Mouse (Mus musculus): Measurements from ENCODE around the gene Cacnb3. TPM values are rescaled to one million over a fixed set of nuclear protein-coding genes. Genes with fewer than 3 reads are reported as not detected.

The Cacnb3 gene
- polyA plus RNA-seq, 1 experiment from 2014 or later: 124 TPM

DNA sequence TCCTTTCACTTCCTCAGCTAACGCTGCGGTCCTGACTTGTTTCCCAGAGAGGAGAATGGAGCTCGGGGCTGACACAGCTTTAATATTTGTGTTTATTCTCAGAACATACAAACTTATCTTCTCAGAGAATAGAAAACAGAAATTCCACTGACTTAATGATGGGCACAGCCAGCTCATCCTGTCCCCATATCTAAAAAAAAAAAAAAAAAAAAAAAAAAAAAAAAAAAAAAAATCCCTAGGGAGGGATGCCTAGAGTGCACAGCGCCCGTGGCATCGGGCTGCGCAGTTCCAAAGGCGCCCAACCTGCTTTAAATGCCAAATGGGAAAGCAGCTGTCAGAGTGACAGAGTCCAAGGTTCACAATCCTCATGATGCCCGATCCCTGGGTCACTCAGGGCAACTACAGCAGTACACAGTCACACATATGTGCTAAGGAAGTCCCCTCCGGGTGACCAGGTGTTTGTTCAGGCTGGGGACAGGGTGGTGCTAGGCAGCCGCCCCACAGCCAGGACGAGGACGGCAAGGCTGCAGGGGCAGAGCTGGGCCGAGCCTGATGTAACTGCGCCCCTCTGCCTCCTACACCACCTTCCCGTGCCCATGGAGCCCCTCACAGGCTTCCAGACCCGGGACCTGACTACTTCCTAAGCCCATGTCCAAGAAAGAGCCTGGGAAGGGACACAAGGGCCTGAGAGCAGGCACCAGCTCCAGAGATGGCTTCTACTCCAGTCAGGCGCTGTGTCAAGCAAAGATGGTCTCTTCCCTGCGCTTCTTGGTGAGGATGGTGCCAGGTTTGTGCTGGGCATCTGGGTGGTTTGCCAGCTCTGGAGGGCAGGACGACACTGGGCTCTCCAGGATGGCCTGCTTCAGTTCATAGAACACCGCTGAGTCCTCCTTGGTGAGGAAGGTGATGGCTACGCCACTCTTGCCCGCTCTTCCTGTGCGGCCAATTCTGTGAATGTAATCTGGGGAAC lies 14.7 kb downstream of the Cacnb3 start:
- H3K9ac ChIP-seq: no peak overlapping the region
- no peaks in the 10 kb centered on the region for H3K4me1 ChIP-seq (replicated peaks)
- H3K4me3 ChIP-seq: no peak overlapping the region
- H3K9me3 ChIP-seq: no peaks in the 10 kb centered on the region
- 89% methylated on average over 24 of the region's 24 CpGs for WGBS
- peaks cover 99% of the 10 kb centered on the region for H3K36me3 ChIP-seq
- ATAC-seq (ENCODE audit: low FRiP score): no peak
- no peak overlapping the region for H3K4me2 ChIP-seq
- H3K27me3 ChIP-seq: no peaks in the 10 kb centered on the region
- no peak overlapping the region for H3K27ac ChIP-seq

DNA sequence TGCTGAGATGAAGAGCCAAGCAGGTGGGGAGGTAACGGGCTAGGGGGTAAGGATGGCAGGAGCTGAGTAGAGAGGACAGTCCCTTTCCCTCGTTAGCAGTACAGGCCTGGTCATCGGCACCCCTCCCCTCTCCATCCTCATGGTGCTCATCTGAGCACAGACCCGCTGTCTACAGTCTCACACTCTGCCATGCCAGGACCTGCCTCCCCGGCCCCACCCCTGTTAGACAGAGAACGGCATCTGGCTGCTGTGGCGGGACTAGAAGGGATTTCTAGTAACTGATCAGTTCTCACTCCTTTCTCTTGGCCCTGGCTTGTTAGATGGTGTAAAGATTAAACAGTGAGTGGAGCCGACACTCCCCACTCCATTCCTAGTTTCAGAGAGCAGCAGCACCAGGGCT lies 16.1 kb downstream of the Cacnb3 start:
- no peaks in the 10 kb centered on the region for H3K9me3 ChIP-seq
- WGBS: 85% methylated on average over 8 of the region's 8 CpGs
- H3K27ac ChIP-seq: no peak overlapping the region
- H3K36me3 ChIP-seq: peaks cover 99% of the 10 kb centered on the region
- ATAC-seq (ENCODE audit: low FRiP score): no peak
- no peak overlapping the region for H3K9ac ChIP-seq
- H3K4me1 ChIP-seq (replicated peaks): no peaks in the 10 kb centered on the region
- no peak overlapping the region for H3K4me2 ChIP-seq
- H3K4me3 ChIP-seq: no peak overlapping the region
- H3K27me3 ChIP-seq: no peaks in the 10 kb centered on the region

DNA sequence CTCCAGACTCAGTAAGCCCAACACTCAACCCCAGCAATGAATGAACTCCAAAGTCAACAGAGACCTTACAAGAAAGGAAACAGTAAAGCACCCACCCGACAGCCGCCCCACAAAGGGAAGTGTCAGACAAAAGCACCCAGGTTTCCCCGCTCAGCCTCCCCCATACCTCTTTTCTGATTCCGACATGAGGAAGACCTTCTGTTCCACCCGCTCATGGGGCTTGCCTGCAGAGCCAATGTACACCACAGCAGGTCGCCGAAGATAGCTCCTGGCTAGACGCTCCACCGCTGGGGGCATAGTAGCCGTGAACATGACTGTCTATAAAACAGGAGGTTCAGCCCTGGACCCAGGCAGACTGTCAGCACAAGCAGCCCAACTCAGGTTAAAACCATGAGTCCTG lies 16.7 kb downstream of the Cacnb3 start:
- no peak overlapping the region for H3K27ac ChIP-seq
- no peak overlapping the region for H3K9ac ChIP-seq
- H3K4me3 ChIP-seq: no peak overlapping the region
- no peaks in the 10 kb centered on the region for H3K9me3 ChIP-seq
- H3K27me3 ChIP-seq: no peaks in the 10 kb centered on the region
- WGBS: 87% methylated on average over 10 of the region's 10 CpGs
- no peak for ATAC-seq (ENCODE audit: low FRiP score)
- H3K4me2 ChIP-seq: no peak overlapping the region
- no peaks in the 10 kb centered on the region for H3K4me1 ChIP-seq (replicated peaks)
- peaks cover 99% of the 10 kb centered on the region for H3K36me3 ChIP-seq

DNA sequence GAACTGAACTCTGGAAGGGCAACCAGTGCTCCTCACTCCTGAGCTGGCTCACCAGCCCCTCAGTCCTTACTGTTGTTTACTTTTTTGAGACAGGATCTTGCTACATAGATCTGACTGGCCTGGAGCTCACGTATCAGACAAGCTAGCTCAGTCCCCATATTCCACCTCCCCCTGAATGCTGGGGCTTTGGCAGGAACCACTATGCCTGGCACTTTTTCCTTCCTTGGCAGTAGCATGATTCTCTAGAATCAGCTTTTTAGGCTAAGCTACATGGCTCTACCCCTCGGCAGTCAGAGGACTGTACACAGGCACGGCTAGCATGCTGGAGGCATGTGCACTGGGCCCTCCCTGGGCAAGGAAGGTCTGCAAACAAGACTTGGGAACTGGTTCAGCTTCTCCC lies 17.4 kb downstream of the Cacnb3 start:
- H3K4me3 ChIP-seq: no peak overlapping the region
- H3K4me1 ChIP-seq (replicated peaks): no peaks in the 10 kb centered on the region
- H3K9ac ChIP-seq: no peak overlapping the region
- H3K4me2 ChIP-seq: no peak overlapping the region
- ATAC-seq (ENCODE audit: low FRiP score): no peak
- H3K9me3 ChIP-seq: no peaks in the 10 kb centered on the region
- H3K27me3 ChIP-seq: no peaks in the 10 kb centered on the region
- H3K36me3 ChIP-seq: peaks cover 99% of the 10 kb centered on the region
- 98% methylated on average over 3 of the region's 3 CpGs for WGBS
- no peak overlapping the region for H3K27ac ChIP-seq

DNA sequence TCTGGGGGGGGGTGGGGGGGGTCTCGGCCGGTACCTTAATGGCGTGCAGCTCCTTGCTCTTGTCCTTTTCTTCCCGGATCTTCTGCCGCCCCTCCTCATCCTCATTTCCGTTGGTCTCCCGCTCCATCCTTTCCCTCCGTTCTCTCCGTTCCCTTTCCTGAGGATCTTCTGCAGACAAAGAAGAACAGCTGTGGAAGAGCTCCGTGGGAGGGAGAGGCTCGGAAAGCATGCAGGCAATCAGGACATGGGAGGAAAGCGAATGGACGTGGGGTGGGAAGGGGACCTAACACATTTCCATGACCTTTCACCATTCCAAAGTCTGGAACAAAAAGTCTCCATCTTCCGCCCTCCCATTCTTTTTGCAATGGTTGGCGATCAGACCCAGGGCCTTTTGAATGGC lies 20.8 kb downstream of the Cacnb3 start:
- H3K36me3 ChIP-seq: peaks cover 99% of the 10 kb centered on the region
- no peaks in the 10 kb centered on the region for H3K9me3 ChIP-seq
- no peaks in the 10 kb centered on the region for H3K27me3 ChIP-seq
- 90% methylated on average over 15 of the region's 15 CpGs for WGBS
- H3K4me3 ChIP-seq: no peak overlapping the region
- no peaks in the 10 kb centered on the region for H3K4me1 ChIP-seq (replicated peaks)
- no peak overlapping the region for H3K4me2 ChIP-seq
- H3K9ac ChIP-seq: no peak overlapping the region
- H3K27ac ChIP-seq: no peak overlapping the region
- no peak for ATAC-seq (ENCODE audit: low FRiP score)

DNA sequence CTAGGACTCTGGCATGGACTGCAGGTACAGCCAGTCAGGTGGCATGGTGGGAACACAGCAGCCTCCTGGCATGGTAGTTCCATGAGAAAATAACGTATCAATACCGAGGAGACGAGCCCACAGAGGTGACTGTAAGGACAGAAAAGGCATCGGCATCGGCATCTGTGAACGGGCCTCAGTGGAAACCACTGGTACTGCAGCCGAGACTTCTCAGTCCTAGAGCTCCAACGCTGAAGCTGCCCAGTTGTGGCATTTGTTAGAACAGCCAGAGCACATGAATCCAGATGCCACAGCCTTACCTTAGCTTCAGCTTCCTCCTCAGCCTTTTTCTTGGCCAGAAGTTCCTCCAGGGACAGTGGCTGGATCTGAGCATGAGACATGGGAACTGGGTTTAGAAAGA lies 21.5 kb downstream of the Cacnb3 start:
- no peak overlapping the region for H3K27ac ChIP-seq
- H3K4me2 ChIP-seq: no peak overlapping the region
- 97% methylated on average over 8 of the region's 8 CpGs for WGBS
- H3K9ac ChIP-seq: no peak overlapping the region
- no peaks in the 10 kb centered on the region for H3K9me3 ChIP-seq
- H3K4me3 ChIP-seq: no peak overlapping the region
- no peak for ATAC-seq (ENCODE audit: low FRiP score)
- H3K27me3 ChIP-seq: no peaks in the 10 kb centered on the region
- H3K4me1 ChIP-seq (replicated peaks): no peaks in the 10 kb centered on the region
- H3K36me3 ChIP-seq: peaks cover 99% of the 10 kb centered on the region

DNA sequence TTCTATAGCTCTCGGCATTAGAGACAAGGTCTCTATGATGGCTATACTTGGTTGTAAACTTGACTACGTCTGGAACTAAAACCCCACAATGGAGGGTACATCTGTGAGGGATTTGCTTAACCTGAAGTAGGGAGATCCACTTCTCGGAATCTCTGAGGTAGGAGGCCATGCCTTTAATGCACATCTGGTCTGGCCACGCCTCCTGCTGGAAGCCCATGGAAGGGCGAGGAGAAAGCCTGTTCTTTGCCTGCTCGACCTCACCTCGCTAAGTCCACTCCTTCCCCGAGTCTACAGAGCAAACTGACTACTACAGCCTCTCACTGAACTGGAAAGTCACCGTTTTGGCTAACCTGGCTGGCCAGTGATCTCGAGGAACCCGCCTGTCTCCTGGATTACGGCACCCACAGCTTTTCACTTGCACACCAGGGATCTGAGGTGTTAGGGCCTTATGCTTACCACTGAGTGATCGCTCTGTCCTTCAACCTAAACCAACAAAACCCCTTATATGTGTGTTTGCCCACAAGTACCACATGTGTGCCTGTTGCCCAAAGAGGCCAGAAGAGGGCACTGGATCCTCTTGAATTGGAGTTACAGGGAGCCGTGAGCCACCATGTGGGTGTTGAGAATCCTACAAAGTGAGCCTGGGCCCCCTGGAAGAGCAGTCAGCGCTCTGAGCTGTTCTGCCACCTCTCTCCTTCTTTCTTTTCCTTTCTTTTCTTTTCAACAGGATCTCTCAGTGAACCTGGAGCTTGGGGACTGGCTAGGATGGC lies 26.5 kb downstream of the Cacnb3 start:
- Histone ChIP-seq H3K9ac (no peak overlapping the region), H3K36me3 (peaks cover 75% of the 10 kb centered on the region), H3K4me3 (no peak overlapping the region), H3K27ac (no peak overlapping the region), H3K27me3 (no peaks in the 10 kb centered on the region), H3K4me1 (replicated peaks) (peaks cover 11% of the 10 kb centered on the region), H3K9me3 (no peaks in the 10 kb centered on the region), H3K4me2 (no peak overlapping the region)
- ATAC-seq (ENCODE audit: low FRiP score): no peak
- 84% methylated on average over 15 of the region's 15 CpGs for WGBS

DNA sequence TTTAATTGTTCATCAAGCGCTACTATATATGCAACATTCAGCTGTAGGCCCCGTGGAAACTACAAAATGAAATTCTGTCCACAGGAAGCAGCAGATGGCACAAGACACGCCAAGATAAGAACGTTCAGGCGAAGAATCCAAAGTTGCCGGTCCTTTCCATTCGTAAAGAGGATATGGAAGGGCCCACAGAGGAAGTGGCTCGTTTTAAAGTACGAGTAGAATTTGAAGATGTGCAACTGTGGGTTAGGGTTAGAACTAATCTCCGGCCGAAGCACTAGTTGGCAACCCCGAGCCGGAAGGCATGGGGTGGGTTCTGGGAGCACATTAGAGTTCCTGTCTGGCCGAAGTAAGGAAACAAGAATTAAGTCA lies 31.5 kb downstream of the Cacnb3 start:
- peak overlapping the region; percentile 93 for H3K9ac ChIP-seq
- peaks cover 11% of the 10 kb centered on the region for H3K4me1 ChIP-seq (replicated peaks)
- WGBS: 1% methylated on average over 14 of the region's 14 CpGs
- peaks cover 26% of the 10 kb centered on the region for H3K36me3 ChIP-seq
- no peaks in the 10 kb centered on the region for H3K27me3 ChIP-seq
- peak overlapping the region; percentile 74 for H3K4me2 ChIP-seq
- H3K4me3 ChIP-seq: peak overlapping the region; percentile 85
- no peak for ATAC-seq (ENCODE audit: low FRiP score)
- H3K9me3 ChIP-seq: no peaks in the 10 kb centered on the region
- H3K27ac ChIP-seq: peak overlapping the region; percentile 94

DNA sequence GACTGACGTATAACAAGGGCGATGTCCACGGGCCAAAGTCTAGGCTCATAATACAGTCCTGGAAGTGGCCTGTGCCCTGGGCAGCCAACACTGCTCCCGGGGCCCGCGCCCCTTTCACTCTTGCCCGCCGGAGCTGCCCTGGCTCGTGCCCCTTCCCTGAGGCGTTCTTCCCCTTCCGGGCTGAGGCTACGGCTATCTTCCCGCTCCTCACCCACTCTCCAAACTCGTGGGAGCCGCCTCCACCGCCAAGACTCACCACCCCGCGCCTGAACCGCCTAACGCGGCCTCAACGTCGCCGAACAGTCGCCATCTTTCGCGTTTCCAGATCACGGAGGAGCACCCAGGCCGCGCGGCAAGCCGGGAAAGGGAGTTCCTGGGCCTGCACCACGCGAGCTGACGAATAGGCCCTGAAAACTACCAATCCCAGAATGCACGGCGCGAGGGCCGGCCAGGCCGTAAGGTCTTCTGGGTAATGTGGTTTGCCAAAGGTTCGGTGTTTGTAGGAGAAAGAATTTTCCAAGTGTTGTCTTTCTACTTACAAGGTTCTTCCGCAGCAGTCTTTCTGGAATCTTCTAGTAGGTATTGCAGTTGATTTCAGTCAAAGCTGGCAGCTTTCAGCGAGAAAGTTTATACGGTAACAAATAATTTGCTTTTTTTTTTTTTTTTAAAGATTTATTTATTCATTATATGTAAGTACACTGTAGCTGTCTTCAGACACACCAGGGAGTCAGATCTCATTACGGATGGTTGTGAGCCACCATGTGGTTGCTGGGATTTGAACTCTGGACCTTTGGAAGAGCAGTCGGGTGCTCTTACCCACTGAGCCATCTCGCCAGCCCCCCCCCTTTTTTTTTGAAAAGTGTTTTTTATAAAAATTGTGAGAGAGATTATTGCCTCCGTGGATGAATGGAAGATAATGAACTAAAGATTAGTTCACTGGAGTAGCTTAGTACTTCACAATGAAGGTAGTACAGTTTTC lies 32.2 kb downstream of the Cacnb3 start, which contains the start of gene Ddx23:
Gene Ddx23 (minus strand): TSS at position 328 of the 979 bp plus-strand sequence.
- 4% methylated on average over 48 of the region's 48 CpGs for WGBS
- H3K27me3 ChIP-seq: no peaks in the 10 kb centered on the region
- H3K4me2 ChIP-seq: peak within 1 kb of the TSS; percentile 74
- H3K4me1 ChIP-seq (replicated peaks): peaks cover 11% of the 10 kb centered on the region
- H3K9me3 ChIP-seq: no peaks in the 10 kb centered on the region
- peak within 1 kb of the TSS; percentile 85 for H3K4me3 ChIP-seq
- peak; percentile 96 for ATAC-seq (ENCODE audit: low FRiP score)
- peaks cover 19% of the 10 kb centered on the region for H3K36me3 ChIP-seq
- peak within 1 kb of the TSS; percentile 94 for H3K27ac ChIP-seq
- H3K9ac ChIP-seq: peak within 1 kb of the TSS; percentile 93

DNA sequence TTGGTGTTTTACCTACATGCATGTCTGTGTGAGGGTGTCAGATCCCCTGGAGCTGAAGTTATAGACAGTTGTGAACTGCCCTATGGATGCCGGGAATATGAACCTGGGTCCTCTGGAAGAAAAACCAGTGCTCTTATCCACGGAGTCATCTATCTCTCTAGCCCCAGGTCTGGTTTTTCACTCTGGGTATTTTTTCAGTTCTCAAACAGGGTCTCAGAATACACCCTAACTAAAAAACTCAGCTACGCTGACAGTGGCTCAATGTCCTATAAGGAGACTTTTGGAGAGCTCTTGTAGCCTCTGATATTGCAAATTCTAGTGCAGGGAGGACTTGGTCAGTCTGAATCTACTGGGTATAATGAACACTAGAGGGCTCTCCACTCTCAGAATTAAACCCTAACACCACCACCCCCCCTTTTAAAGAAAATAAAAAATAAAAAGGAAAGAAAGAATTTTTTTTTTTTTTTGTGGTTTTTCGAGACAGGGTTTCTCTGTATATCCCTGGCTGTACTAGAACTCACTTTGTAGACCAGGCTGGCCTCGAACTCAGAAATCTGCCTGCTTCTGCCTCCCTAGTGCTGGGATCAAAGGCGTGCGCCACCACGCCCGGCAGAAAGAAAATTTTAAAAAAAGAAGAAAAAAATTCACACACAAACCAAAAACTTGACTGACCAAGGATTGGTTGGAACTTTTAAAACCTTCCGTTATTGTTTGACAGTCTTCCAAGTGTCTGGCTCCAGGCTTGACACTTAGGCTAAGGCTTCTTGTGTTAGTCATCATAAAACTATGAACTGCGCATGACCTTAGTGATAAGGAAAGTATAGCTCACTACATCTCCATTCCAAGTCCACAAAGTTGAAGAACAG lies 33.6 kb downstream of the Cacnb3 start:
- Histone ChIP-seq H3K36me3 (peaks cover 5% of the 10 kb centered on the region; the same call in 1 of the 2 replicates), H3K27me3 (no peaks in the 10 kb centered on the region), H3K27ac (no peak overlapping the region), H3K4me3 (no peak overlapping the region), H3K4me1 (replicated peaks) (peaks cover 11% of the 10 kb centered on the region), H3K9ac (no peak overlapping the region), H3K4me2 (no peak overlapping the region), H3K9me3 (no peaks in the 10 kb centered on the region)
- WGBS: 84% methylated on average over 11 of the region's 11 CpGs
- no peak for ATAC-seq (ENCODE audit: low FRiP score)

DNA sequence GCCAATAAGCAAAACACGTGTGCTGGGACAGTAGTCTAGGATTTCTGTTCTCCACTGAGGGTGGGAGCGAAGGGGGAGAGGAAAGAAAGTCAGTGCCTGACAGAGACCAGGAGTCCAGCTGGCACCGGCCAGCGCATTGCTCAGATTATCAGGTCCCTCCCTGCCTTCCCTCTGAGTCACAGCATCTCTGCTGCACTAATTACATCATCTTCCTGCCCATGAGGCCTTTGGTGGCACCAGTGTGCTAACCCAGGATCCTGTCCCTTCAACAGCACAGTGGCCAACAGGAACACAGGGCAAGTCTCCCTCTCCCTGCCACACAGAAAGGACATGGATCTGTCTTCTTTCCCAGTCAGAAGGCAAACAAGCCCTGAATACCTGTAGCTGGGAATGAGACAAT lies 42.0 kb downstream of the Cacnb3 start:
- Histone ChIP-seq H3K9ac (peak overlapping the region; percentile 13; the same call in 1 of the 2 replicates), H3K4me1 (replicated peaks) (peaks cover 35% of the 10 kb centered on the region), H3K36me3 (peaks cover 5% of the 10 kb centered on the region; the same call in 1 of the 2 replicates), H3K27ac (no peak overlapping the region), H3K9me3 (no peaks in the 10 kb centered on the region), H3K4me3 (no peak overlapping the region), H3K4me2 (no peak overlapping the region), H3K27me3 (no peaks in the 10 kb centered on the region)
- WGBS: 76% methylated on average over 4 of the region's 4 CpGs
- no peak for ATAC-seq (ENCODE audit: low FRiP score)
